Mouse (Mus musculus) liver, embryonic 14.5 days (tissue): ENCODE data around the gene Eng.

Experiments
- CTCF ChIP-seq: IDR thresholded peaks from 2 replicates; pipeline ENCODE4 v1.5.1; 2016; ENCODE audit warnings: antibody characterized with exemption, low read depth, control low read depth
- EP300 ChIP-seq: IDR thresholded peaks from 2 replicates; pipeline ENCODE4 v1.6.1; 2016; ENCODE audit warnings: antibody characterized with exemption, low read depth

- no peak for TF ChIP-seq CTCF
- no peak for TF ChIP-seq EP300
Observed at GRCm38 (mm10) chr2:32729547-32729946, 83.2 kb downstream of the Eng start.
